Mouse (Mus musculus) thymus, adult 2 months (tissue): Measurements from ENCODE around the gene Rsph6a.
A peak's percentile ranks its signal among the peaks of the same experiment; 100 is the strongest.

Source experiments
- CTCF ChIP-seq: fragments of 200-500 bp; IDR thresholded peaks from 2 replicates; pipeline ENCODE4 v1.5.1; 2012; ENCODE audit warnings: mild to moderate bottlenecking, control low read depth, low read length, moderate library complexity, borderline replicate concordance; ENCODE audit not compliant: control insufficient read depth, poor library complexity, insufficient read depth; ENCODE audit errors: extremely low read depth
- POLR2A ChIP-seq: fragments of 200-500 bp; IDR thresholded peaks from 2 replicates; pipeline ENCODE4 v1.6.1; 2012; ENCODE audit warnings: mild to moderate bottlenecking, low read length, control low read depth, moderate library complexity; ENCODE audit not compliant: control insufficient read depth, poor library complexity, insufficient read depth; ENCODE audit errors: extremely low read depth

DNA sequence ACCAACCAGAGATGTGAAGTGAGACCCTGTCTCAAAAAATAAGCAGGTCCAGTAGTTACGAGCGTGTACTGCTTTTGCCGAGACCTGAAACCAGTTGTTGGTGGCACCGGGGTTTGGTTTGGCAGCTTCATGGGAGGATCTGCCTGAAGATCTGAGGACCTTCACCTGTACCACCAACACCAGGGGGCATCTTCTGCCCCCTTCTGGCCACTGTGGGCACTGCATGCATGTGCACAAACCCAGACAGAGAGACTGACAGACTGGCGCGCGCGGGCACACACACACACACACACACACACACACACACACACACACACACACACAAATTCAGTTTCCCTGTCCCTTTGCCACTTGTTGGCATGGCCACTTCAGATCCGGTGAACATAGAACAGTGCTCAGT is 19.0 kb downstream of the Rsph6a start:
- TF ChIP-seq CTCF (peak; percentile 73; the same call in 1 of the 2 replicates), POLR2A (no peak)
